Mouse (Mus musculus): ENCODE measurements around the gene Vmn2r121.

Vmn2r121 gene

GRCm38 (mm10) chrX:124135852-124136251 lies at the start of gene Vmn2r121:
Gene Vmn2r121 (minus strand): TSS chrX:124135952.
- no peak for DNase-seq

Data from kidney, postnatal 36 days (tissue).